Mouse (Mus musculus) embryo, embryonic 11.5 days (tissue): ENCODE measurements around the gene Sec11a.
"Not testable (repeated sequence)": the region's sequence is repeated elsewhere in the genome, so short reads cannot be mapped to it uniquely, and the experiment has no call there.

Source experiments
- DNase-seq: peaks from one replicate; pipeline ENCODE4 v3.0.0-alpha.2; 2012; ENCODE audit warnings: low read depth, low spot score

Gene Sec11a

GRCm38 (mm10) chr7:80947445-80948350 is at the start of gene Sec11a:
Gene Sec11a, minus strand, starts transcription at chr7:80947780.
- DNase-seq, result peak; percentile 83

- no peak for DNase-seq
These were observed 47.9 kb upstream of the Sec11a start for GRCm38 (mm10) chr7:80995266-80996146.

GRCm38 (mm10) chr7:80994663-80995005 is 47.1 kb upstream of the Sec11a start:
- DNase-seq, result no peak

DNA sequence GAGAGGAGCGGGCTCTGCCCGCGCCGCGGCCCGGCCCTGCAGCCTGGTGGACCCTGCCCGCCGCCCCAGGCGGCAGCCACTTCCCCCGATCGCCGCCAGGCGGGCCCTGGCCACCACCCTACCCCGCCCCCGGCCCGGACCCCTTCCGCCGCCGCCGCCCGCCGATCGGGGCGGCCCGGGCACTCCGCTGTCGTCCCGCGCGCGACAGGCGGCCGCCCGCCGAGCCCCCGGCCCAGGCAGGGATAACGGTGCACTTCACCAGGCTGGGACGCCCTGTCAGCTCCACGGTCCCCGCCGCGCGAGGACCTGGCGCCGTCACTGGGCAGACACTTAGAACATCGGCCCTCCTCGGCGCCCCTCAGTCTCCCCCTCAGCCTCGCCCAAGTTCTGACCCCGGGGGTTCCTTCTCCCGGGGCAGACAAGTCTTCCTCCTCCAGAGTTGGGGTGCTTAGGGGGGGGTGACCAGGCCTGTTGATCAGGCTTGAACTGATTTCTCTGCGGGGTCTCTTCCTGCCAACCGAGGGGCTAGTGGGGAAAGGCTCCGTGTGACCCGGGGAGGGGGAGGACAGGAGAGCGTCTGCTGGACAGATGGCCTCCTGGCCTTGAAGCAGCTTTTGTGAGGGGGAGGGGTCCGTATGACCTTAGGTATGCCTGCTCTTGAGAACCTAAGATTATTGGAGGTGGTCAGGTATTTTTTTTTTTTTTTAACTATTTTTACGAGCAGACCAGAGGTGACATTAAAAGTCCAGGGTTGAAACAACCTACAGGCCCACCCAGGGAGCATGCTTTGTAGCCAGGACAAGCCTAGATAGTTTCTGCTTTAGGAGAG is 46.5 kb upstream of the Sec11a start:
- peak; percentile 46 for DNase-seq

DNA sequence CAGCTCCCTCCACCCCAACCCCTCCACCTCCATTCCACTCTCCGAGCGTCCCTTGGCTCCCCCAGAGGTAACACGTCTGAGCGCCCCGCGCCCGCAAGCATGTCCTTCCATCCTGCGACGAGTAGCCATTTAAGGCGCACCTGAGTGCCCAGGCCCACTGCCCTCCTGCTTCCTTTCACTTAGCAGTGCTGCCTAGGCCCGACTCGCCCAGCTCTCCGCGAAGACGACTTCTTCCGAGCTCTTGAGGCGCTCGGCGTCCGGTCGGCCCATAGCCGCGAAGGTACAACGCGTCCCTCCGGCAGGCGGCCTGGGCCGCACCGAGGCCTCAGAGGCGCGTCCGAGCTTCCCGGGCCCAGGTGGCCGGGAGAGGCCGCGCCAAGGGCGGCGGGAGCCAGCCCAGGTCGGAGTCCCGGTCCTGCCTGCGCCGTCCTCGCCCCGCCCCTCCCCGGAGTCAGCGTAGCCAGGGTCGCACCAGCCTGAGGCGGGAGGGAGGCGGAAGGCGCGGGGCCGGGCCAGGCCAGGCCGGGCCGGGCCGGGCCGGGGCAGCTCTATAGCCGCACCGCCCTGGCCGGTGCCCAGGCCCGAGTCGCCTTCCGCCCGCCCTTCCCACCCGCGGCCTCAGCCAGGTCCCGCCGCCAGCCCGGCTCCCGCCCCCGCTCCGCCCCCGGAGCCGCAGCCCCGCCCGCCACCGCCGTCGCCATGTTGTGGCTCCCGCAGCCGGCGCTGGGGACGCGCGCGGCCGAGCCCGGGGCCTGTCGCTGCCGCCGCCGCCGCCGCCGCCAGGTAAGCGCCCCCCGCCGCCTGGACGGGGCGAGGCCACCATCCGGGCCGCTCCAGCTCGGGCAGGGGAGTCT is 45.6 kb upstream of the Sec11a start, which contains the start of gene Zfp592:
Zfp592 (plus strand) TSS at position 702 of the 854 bp plus-strand sequence.
- peak; percentile 52 for DNase-seq

DNA sequence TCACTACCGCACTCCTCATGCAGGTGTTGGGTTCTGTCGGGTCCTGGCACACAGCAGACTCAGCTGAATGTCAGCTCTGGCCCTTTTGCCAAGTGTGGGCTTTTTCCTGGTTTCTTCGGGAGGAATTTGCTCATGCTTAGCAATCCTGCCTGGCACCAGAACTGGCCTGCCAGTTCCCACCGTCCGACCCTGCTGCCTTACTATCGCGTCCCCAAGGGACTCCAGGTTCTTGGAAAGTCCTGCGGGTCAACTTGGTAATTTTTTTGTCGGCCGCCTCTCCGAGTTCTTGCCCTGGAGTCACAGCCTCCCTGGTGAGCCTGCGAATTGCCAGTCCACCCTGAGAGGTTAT is 45.0 kb upstream of the Sec11a start:
- DNase-seq, result no peak

- DNase-seq, result no peak
These were observed 44.5 kb upstream of the Sec11a start for GRCm38 (mm10) chr7:80992063-80992462.

DNA sequence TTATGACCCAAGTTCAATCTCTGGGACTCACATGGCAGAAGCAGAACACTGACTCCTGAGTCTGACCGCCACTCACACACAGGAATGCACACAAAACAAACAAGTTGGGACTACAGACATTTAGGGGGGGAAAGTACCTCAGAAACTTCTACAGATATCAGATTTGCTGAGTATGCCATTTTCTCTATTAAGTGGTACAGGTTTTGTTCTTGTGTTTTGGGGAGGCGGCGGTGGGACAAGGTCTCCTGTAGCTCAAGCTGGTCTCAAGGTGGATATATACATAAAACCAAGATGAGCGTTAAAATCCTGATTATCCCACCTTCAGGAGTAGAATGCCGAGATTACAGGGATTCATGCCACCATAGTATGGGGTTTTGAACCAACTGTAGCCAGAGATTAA is 44.0 kb upstream of the Sec11a start:
- no peak for DNase-seq

- DNase-seq, result no peak
These were observed 42.7 kb upstream of the Sec11a start for GRCm38 (mm10) chr7:80990276-80990675.

- no peak for DNase-seq
These were observed 40.4 kb upstream of the Sec11a start for GRCm38 (mm10) chr7:80987805-80988625.

DNA sequence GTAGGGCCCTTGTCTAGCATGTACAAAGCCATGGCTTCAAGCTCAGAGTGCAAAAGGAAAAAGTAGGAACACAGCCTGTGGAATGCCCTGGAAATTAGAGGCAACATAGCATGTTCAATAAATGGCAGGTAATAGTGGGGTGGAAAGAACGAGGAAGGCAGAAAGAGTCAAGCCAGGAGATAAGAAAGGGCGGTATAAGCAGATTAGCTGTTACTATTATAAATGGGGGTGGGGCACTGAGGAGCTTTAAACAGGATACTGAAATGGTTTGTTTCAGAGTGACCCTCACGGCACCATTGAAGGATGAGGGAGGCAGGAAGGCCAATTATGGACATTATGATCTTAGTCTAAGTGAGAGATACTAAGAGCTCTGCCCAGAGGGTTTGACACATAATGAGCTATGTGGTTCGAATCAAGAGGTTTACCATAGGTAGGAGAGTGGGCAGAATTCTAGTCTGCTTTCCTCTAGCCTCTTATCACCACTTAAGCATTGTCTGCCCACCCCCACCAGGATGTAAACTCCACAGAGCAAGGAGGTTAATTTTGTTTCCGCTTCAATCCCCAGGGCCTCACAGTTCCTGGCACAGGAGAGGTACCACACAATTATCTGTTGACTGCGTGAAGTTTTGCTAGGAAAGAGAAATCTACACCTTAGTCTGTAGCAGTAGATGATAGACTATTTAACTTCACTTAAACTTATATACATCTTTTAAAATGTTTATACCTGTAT is 39.0 kb upstream of the Sec11a start:
- no peak for DNase-seq

- no peak for DNase-seq
These were observed 33.0 kb upstream of the Sec11a start for GRCm38 (mm10) chr7:80980566-80980965.

- DNase-seq, result not testable (repeated sequence)
These were observed 26.0 kb upstream of the Sec11a start for GRCm38 (mm10) chr7:80973638-80974015.

- DNase-seq, result not testable (repeated sequence)
These were observed 25.5 kb upstream of the Sec11a start for GRCm38 (mm10) chr7:80972920-80973637.

- no peak for DNase-seq
These were observed 24.5 kb upstream of the Sec11a start for GRCm38 (mm10) chr7:80972082-80972481.

DNA sequence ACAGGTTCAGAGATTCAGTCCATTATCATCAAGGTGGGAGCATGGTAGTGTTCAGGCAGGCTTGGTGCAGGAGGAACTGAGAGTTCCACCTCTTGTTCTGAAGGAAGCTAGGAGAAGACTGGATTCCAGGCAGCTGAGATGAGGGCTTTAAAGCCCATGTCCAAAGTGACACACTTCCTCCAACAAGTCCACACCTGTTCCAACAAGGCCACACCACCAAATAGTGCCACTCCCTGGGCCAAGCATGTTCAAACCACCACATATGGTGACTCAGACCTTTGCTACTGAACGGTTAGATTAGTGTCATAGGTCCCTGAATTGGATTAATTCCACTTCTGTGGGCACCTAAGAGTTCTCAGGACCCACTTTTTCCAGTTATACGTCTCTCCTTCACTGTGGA is 23.8 kb upstream of the Sec11a start:
- DNase-seq, result no peak

GRCm38 (mm10) chr7:80970913-80971312 is 23.3 kb upstream of the Sec11a start:
- DNase-seq, result no peak

- DNase-seq, result no peak
These were observed 15.2 kb upstream of the Sec11a start for GRCm38 (mm10) chr7:80962799-80963198.

DNA sequence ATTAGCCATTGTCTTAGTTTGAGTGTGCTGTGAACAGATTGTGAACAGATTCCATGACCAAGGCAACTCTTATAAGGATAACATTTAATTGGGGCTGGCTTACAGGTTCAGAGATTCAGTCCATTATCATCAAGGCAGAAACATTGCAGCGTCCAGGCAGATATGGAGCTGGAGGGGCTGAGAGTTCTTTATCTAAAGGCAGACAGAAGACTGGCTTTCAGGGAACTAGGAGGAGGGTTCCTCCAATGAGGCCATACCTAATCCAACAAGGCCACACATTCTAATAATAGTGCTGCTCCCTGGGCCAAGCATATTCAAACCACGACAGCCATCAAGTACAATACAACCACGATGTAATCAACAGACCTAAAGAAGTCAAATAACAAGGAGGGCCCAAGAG is 11.4 kb upstream of the Sec11a start:
- DNase-seq, result no peak
